Mouse (Mus musculus) brain, embryonic 14.5 days (tissue): ENCODE measurements at regions not wholly inside any gene's neighbourhood (a gene's known extent, or its start where the extent isn't known, plus 50 kb on each side); places are given as distances from the start of the nearest gene placed in this dataset.

ENCODE experiments used
- CTCF ChIP-seq: fragments of 200-500 bp; IDR thresholded peaks from 2 replicates; pipeline ENCODE4 v1.5.1; 2012; ENCODE audit warnings: inconsistent platforms, mild to moderate bottlenecking, moderate library complexity, borderline replicate concordance; ENCODE audit not compliant: insufficient read depth, insufficient read length; ENCODE audit errors: extremely low read depth
- POLR2A ChIP-seq: fragments of 200-500 bp; IDR thresholded peaks from 2 replicates; pipeline ENCODE4 v1.6.1; 2012; ENCODE audit warnings: mild to moderate bottlenecking, inconsistent platforms, borderline replicate concordance; ENCODE audit not compliant: poor library complexity, insufficient read depth, insufficient read length, severe bottlenecking; ENCODE audit errors: extremely low read depth

GRCm38 (mm10) chr9:11206829-11207228, 302.3 kb upstream of the Cntn5 start:
- no peak for TF ChIP-seq CTCF
- TF ChIP-seq POLR2A = no peak
